Mouse (Mus musculus) kidney, adult 11 months (tissue): ENCODE data around the gene Sh2b1.

Experiments
- DNase-seq: peaks from one replicate; pipeline ENCODE4 v3.0.0; 2022

The Sh2b1 gene

GRCm38 (mm10) chr7:126473470-126474086 is 1.6 kb downstream of the Sh2b1 start:
- DNase-seq: no peak

GRCm38 (mm10) chr7:126472713-126473112 is 2.5 kb downstream of the Sh2b1 start:
- DNase-seq: no peak

GRCm38 (mm10) chr7:126472306-126472705 is 2.9 kb downstream of the Sh2b1 start:
- no peak for DNase-seq

- no peak for DNase-seq
These were observed 3.4 kb downstream of the Sh2b1 start for GRCm38 (mm10) chr7:126471853-126472252.

- DNase-seq: no peak
These were observed 3.9 kb downstream of the Sh2b1 start for GRCm38 (mm10) chr7:126471361-126471760.

- no peak for DNase-seq
These were observed 5.1 kb downstream of the Sh2b1 start for GRCm38 (mm10) chr7:126470077-126470476.

GRCm38 (mm10) chr7:126467834-126468627 is 7.2 kb downstream of the Sh2b1 start:
- DNase-seq: no peak

GRCm38 (mm10) chr7:126467271-126467670 is 8.0 kb downstream of the Sh2b1 start:
- DNase-seq: no peak

GRCm38 (mm10) chr7:126466707-126467106 is 8.5 kb downstream of the Sh2b1 start:
- no peak for DNase-seq

- DNase-seq: no peak
These were observed 9.1 kb downstream of the Sh2b1 start for GRCm38 (mm10) chr7:126466116-126466515.

GRCm38 (mm10) chr7:126465246-126466030 is 9.8 kb downstream of the Sh2b1 start:
- DNase-seq: no peak

GRCm38 (mm10) chr7:126464836-126465235 is 10.4 kb downstream of the Sh2b1 start:
- no peak for DNase-seq

GRCm38 (mm10) chr7:126464121-126464520 is 11.1 kb downstream of the Sh2b1 start:
- DNase-seq: no peak

- DNase-seq: no peak
These were observed 11.7 kb downstream of the Sh2b1 start for GRCm38 (mm10) chr7:126463547-126463946.

- no peak for DNase-seq
These were observed 12.2 kb downstream of the Sh2b1 start, which contains the start of gene Atp2a1 for GRCm38 (mm10) chr7:126463004-126463403. Gene Atp2a1 (minus strand): TSS chr7:126463108.

GRCm38 (mm10) chr7:126461626-126462025 is 13.6 kb downstream of the Sh2b1 start:
- DNase-seq: no peak

GRCm38 (mm10) chr7:126460623-126461399 is 14.4 kb downstream of the Sh2b1 start:
- no peak for DNase-seq

- no peak for DNase-seq
These were observed 16.2 kb downstream of the Sh2b1 start for GRCm38 (mm10) chr7:126458844-126459618.

- DNase-seq: no peak
These were observed 17.0 kb downstream of the Sh2b1 start for GRCm38 (mm10) chr7:126458225-126458624.

GRCm38 (mm10) chr7:126456382-126457266 is 18.6 kb downstream of the Sh2b1 start:
- DNase-seq: no peak

GRCm38 (mm10) chr7:126455242-126455641 is 20.0 kb downstream of the Sh2b1 start:
- DNase-seq: no peak
